Mouse (Mus musculus) embryo, embryonic 11 days (tissue): ENCODE data around the gene P3h4.

Source experiments
- DNase-seq: peaks from one replicate; pipeline ENCODE4 v3.0.0-alpha.2; 2015

The P3h4 gene

DNA sequence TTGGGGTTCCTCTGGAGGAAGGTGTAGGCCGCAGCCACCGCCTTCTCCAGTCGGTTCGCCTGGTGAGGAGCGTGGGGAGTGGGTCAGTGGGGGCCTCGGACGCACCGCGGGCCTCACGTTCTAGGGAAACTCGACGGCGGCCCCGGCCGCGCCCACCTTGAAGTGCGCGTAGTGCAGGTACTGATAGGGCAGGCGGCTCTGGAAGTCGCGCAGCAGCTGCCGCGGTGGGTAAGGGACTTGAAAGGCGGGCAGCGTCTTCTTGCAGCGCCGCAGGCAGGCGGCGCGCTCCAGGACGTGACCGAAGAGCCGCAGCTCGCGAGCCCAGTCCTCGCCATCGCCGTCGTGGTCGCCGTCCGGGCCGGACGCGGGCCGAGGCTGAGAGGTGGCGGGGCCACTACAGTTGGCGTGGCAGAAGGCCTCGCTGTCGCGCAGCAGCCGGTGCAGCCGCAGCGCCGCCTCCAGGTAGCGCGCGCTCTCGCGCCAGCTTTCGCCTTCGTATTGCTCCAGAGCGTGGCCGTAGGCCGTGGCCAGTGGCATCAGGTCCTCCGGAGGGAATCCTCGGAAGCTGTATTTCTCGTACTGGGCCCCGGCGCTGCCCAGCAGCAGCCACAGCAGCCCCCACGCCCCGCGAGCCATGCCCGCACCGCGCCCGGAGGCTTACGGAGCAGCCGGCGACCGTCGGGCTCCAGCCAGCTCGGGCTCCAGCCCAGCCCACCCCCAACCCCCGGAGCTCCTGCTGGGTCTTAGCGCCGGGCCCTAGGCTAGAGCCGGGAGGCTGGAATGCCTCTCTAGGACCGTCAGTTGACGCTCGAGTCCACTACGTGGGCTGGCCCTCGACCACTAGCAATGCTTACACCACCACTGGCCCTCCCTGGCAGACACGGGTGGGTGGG is at the start of gene P3h4:
TSS of gene P3h4 (minus strand) at position 816 of the 893 bp plus-strand sequence.
- peak; percentile 94 for DNase-seq

DNA sequence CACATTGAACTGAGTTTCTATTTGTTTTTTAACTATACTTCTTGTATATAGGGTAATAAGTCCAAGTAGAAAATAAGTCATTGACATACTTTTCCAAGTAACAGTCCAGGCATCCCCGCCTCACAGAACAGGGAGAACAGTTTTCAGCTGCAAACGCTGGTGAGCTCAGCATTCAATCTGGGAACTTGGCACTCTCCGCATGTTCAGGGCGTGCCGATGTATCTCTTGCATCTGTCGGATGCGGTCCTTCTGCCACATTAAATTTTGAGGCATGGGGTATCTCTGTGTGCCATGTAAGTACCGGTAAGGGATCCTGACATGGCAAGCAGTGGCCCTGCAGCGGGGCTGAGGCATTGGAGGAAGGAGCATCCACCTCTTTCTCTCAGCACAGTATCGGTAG is 48.1 kb upstream of the P3h4 start:
- no peak for DNase-seq

DNA sequence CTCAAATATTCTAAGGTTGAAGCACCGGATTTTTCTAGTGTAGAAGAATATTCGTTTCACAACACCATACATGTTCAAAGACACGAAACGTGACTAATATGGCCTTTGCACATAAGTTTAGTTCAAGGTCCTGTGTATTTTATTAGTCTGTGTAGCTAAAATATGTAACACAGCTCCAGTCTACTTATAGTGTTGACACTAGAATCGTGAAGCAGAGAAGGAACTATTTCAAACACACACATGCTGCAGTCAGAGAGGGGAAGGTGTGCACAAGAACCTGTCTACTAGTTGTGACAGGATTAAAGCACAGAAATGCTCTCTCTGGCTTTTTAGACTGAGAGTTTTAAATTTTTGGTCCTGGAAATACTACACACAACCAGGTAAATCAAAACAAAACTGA is 43.1 kb upstream of the P3h4 start:
- DNase-seq, result no peak

DNA sequence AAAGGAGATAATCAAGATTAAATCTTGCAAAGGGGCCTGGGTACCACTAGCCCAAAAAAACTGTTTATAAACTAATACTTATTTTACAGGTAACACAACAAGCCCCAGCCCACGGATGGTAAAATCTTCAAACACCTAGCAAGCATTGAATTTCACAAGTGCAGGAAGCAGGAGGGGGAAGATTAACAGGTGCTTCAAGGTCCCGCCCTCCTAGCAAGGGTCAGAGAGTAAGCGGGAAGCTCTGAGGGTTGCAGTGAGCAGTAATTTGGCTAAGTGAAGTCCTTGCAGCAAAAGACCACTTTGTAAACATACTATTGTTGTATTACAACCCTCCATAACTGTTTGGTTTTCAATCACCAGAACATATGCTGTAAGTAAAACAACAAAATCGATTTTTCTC is 42.6 kb upstream of the P3h4 start:
- DNase-seq, result no peak

DNA sequence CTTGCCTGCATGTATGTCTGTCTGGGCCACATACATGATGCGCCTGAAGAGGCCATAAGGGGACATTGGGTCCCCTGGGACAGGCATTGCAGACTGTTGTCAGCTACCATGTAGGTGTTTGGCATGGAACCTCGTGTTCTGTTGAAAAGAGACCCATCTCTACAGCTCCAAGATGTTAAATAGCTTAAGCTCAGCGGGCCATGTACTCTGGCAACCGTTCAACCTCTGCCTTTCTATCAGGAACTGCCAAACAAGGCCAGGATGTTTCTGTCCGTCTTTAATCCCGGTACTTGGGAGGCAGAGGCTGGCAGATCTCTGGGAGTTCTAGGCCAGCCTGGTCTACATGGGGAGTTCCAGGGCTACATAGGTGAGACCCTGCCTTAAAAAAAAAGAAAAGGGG is 28.0 kb upstream of the P3h4 start:
- DNase-seq, result no peak

DNA sequence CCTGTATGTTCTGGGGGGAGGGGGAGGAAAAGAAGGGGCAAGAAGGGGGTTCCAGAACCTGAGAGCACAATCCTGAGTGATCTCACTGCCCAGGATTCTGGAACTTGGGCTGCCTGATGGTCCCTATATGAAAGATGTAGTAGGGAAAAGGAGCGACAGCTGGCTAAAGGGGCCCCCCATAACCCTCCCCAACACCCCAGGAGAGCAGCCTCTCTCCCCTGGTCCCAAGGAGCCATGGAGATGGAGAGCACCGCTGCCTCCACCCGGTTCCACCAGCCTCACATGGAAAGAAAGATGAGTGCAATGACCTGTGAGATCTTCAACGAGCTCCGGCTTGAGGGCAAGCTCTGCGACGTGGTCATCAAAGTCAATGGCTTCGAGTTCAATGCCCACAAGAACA is 27.2 kb upstream of the P3h4 start, which contains the start of the genes Nt5c3b and Klhl10:
TSS of gene Nt5c3b (minus strand) at position 12 of the 400 bp plus-strand sequence.
TSS of gene Klhl10 (plus strand) at position 121 of the 400 bp plus-strand sequence.
- no peak for DNase-seq

DNA sequence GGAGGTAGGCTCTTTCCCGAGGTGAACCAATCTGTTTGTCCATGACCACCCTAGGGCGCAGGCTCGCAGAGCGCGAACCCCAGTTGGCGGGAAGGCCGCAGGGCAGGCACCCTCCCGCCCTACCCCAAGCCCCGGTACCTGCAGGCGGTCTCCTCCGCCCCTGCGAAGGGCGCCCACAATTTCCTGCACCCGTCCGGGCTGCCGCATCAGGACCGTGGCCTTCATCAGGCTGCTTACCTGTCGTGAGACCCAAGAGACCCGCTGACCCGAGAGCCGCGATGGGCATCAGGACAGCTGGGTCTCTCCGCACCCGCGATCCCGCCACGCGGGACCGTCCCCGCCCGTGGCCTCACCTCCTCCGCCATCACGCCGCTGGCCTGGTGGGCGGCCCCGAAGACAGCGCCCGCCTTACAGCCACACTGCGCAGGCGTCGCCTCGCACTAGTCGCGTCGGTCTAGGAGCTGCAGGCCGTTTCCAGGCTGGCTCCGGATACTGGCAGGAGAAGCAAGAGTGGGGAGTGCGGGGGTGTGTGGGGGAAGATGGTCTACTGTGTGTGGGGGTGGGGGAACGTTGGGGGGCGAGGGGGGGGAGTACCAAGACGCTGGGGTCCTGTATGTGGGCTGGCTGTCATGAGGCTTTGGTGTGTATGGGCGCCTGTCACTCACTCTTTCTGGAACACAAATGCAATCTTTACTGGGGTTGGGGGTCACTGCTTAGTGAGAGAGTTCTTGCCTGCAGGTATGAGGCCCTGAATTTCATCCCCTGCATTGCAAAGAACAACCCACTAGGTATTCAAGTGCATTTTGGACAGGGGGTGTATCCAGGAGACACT is 26.3 kb upstream of the P3h4 start:
- peak; percentile 93 for DNase-seq

DNA sequence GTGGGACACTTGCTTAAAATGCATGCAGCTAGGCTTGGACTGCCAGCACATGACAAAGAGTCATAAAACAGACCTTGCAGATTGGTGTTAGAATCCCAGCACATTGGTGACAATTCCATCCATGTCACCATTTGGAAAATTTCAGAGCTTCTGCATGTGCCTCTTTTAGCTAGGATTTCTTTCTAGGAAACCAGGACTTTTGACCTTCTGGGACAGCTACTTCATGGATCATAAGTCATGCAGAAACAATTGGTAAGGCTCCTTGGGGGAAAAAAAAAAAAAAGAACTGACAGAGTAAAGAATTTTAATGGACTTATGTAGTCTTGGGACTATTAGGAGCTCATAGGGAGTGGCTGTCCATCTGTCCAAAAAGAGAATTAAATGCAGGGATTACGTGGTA is 23.3 kb upstream of the P3h4 start:
- no peak for DNase-seq

DNA sequence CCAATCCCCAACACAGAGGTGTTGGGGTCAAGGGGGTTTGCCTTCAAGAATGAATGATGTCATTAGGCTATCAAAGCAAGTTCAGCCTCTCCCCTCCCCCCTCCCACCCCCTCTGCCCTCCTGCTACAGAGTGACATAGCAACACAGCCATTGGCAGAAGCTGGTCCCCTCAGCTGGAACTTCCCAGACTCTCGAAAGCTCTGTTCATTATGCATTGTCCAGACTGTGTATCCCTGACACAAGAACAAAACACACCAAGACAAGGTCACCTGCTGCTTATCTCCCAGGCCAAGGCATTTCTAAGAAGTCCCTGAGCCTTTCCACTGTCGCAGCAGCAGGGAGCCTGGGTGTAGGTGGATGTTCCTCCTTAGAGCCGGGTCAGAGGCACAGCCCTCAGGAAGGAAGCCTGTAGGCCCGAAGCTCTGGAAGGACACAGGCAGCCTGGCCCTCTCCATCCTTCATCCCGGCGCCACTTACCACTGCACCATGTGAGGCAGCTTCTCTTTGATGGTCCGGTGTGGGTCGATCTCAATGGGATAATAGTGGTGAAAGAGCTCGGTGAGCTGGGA is 21.1 kb upstream of the P3h4 start:
- no peak for DNase-seq

DNA sequence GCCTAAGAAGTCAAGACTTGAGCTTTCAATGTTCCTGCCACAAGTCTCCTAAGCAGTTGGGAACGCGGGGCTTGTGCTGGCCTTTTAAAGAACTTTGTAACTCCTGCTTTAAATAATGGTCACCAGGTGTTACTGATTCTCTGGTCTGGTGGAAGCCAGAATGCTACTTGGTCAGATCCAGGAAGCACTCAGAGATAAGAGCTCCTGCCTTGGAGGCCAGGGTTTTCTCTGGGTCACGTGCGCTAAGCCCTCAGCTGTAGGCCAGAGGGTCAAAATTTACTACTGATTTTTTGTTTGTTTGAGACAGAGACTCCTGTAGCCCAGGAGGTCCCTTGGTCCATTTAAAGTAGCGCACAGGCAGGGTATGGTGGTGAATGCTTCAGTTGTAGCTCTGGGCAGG is 17.4 kb upstream of the P3h4 start:
- DNase-seq, result no peak

DNA sequence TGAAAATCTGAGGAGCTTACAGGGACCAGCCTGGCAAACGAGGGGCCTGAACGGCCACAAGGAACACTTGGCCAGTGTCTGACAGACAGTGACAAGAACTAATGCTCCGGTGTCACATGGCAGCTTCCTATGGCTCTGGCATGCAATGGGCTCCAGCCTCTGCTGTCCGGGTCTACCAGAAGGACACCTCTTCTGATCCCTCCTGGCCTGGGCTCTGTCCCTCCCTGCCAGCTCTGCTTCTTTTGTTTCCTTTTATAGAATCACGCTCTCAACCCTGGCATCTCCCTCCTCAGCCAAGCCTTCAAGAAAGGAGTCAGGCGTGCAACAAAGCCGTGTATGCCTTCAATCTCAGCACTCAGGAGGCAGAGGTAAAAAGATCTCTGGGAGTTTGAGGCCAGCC is 15.4 kb upstream of the P3h4 start:
- no peak for DNase-seq

DNA sequence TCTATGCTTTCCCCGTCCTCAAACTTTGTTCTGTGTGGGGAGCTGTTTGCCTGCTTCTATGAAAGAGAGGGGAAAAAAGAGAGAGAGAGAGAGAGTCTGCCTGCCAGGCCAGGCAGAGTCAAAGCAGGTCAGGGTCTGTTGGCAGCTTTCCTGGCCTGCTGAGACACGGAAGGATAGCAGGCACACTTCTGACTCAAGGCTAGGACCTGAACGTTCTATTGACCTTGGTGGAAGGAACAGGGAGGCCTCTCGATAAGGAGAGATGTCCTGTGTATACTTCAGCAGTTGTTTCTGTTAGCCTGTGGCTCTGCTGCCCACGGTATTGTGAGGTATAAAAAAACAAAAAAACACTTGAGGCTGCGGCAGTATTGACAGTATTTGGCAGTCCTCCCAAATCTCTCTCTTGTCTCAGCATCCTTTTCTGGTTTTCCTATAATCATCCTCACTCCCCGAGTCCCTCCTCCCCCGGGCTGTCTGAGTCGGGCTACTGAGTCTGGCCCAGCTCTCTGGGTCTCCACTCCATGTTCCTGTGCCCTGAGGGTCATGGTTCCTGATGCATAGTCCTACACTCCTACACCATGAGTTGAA is 14.1 kb upstream of the P3h4 start:
- no peak for DNase-seq

DNA sequence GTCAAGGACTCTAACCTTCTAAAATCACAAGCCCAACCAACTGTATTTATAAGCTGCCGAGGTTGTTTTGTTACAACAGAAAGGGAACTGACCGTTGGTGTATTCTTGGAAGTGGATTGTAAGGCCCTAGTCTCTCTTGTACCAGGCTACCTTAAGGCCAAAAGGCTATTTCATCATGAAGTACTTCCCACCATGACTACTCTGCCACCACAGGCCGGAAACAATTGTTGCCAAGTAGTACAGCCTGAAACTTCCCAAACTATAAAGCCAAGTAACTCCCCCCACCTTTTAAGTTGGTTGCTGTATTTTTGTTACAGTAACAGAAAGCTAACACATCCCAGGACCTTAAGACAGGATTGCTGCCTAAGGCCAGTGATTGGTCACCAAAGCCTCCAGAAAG is 12.2 kb upstream of the P3h4 start:
- DNase-seq, result no peak

DNA sequence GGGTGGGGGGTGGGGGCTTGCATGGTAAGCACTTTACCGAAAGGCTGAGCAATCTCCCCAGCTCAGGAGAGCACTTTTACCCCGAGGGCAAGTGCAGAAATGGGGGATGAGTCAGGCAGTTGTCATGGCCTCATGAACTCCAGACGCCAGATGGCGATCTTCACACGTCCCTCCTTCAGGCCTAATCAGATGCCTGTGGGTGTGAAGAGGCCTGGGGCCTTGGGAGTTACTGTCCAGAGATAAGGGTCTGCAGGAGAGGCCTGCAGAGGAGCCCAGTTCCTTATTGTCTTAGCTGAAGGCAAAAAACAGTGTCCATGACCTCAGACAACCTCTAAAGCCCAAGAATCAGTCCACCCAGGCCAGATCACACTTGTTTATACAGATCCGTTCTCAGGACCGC is 11.2 kb upstream of the P3h4 start:
- DNase-seq, result peak; percentile 77

DNA sequence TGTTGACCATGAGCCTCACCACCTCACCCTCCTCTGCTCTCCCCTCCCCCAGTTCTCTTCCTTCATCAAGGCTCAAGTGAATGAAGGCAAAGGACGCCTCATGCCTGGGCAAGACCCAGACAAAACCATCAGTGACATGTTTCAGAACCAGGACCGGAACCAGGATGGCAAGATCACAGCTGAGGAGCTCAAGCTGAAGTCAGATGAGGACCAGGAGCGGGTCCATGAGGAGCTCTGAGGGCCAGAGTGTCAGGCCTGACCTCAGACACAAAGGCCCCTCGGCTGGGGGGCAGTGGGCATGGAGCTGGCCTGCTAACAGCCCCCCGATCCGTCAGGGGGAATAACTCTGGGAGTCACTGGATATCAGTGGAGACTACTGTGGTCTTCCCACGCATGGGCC is 9.2 kb upstream of the P3h4 start:
- no peak for DNase-seq

DNA sequence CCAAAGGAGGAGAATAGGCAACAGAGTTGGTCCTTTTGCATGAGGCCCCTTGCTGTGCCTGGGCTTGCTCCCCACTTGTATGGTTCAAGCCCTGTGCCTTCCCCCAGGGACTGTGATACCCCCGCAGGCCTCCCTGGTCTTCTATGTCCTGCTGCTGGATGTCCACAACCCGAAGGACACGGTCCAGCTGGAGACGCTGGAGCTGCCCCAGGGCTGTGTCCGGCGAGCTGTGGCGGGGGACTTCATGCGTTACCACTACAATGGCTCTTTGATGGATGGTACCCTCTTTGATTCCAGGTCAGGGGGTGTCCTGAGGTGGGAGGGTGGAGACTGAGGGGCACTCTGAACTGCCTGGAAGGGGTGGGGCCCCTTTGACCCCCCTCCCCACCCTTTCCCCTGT is 6.9 kb upstream of the P3h4 start:
- DNase-seq, result no peak

DNA sequence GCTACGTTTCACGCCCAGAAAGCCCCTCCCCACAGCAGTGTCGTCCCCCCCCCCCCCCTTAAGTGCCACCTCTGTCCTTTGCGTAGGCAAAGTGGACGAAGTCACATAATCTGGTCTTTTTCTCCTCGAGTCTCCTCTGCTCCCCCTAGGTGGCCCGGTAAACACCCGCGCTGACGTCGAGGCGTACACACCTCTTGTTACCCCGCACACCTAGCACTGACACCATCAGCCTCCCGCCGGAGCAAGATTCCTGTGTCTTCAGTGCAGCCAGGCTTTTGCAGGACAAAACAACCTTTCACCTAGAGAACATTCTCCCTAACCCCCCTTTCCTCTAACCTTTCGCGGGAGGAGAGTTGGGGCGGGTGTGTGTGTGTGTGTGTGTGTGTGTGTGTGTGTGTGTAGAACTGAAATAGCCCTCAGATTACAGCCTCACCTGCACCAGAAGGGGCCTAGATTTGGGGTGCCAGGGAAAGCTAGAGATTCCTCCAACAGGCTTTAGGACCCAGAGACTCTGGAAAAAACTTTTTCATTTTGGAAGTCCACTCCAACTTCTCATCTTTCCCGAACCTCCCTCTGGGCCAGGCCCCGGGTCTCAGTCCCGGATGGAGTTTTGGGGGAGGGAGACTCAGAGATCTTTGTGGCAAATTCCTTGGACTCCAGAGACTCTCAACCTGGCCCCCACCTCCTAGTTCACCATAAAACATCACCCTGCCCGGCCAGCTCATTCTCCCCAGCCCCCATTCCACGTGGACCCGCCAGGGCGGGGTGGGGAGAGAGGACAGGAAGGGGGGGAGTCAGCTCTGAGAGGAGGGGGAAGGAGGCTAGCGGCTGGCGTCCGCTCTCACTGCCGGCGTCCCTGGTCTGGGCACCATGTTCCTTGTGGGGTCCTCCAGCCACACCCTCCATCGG is 532 bp upstream of the P3h4 start, which contains the start of gene Fkbp10:
TSS of gene Fkbp10 (plus strand) at position 784 of the 909 bp plus-strand sequence.
- DNase-seq, result peak; percentile 83

DNA sequence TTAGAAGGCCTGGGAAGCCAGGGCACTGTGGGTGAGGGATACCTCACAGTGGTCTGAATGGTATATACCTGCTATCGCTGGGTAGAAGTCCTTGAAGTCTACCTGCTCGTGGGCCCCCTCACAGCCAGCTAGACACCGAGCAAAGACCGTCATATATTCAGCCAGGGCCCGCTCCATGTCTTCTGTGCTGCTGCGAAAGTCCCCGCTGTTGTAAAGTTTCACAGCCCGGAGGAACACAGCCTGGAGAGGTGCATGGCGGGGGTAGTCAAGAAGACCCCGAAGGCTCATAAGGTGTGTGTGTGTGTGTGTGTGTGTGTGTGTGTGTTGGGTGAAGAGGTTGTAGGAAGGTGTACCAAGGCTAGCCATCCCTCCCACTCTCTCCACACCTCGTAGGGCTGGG is 1.1 kb downstream of the P3h4 start:
- DNase-seq, result no peak

DNA sequence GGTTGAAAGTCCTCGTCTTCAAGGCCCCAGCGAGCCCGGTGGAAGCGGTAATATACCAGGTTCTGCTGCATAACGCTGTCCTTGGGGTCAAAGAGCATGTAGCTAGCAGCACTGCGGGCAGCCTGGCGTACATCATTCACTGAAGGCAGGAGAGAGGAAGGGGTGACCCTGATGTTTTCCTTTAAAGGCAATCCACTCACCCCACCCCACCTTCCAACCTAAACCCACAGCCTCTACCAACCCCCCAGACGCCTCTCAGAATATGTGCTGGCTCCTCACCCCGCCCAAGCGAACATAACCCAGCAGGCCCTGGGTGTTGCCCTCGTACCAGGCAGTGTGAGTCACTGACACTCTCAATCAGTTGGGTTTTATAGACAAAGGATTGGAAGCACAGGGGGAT is 2.9 kb downstream of the P3h4 start:
- DNase-seq, result no peak

DNA sequence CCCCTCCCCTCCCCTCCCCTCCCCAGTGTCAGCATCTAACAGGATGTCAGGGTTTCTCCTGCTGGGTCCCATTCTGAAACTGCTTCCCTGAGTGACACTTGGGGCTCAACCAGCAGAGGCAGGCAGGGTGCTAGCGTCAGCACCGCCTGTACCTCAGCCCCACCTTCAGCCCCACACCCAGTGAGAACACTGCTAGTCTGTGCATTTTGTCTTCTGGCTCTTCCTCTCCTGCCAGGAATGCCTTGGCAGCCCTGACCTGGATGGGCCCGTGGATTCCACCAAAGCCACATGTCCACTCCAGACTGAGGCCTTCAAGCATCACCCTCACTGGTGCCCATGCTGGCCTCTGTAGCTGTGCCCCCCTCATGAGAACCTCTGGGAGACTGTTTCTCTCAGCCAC is 5.0 kb downstream of the P3h4 start:
- no peak for DNase-seq

DNA sequence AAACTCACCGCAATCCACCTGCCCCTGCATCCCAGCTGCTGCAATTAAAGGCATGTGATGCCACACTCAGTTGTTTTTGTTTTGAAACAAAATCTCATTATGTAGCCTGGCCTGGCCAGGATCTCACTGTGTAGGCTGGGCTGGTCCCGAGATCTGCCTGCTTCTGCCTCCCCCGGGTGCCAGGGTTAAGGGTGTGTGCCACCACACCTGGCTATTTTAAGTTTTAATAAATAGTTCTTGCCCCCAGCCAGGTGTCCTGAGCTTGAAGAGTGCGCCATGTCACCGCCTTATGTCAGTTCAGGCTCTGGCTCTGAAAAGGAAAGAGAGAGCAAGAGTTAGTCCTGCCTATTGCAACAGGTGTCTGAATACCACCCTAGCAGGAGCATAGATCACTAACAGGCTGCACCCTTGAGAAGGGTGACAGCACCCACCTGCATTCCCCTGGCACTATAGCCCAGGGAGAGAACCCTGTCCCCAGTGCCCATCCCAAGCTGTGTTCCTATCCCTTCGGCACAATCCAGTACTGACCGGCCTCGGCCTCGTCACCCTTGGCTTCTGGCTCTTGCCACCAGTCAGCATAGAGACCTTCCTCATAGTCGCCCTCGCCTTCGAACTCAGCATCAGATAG is 5.7 kb downstream of the P3h4 start:
- DNase-seq, result no peak
